Mouse (Mus musculus): Measurements from ENCODE around the gene Tagap. TPM values are rescaled to one million over a fixed set of nuclear protein-coding genes. Genes with fewer than 3 reads are reported as not detected.

The Tagap gene
- total RNA-seq, 1 experiment = 2.7 TPM

- no peak overlapping the region for H3K9ac ChIP-seq (ENCODE audit: insufficient read depth, low read depth, low read length, poor library complexity, severe bottlenecking)
- no peaks in the 10 kb centered on the region for H3K4me1 ChIP-seq (ENCODE audit: control insufficient read depth in 2 of 2, insufficient read depth in 2 of 2, low read length in 2 of 2, poor library complexity in 1 of 2)
- in situ Hi-C loops (cut with MboI; ENCODE audit: low sequenced_read_pairs in 2 of 2, unreplicated experiment in 2 of 2) = no loop called here
- no peaks in the 10 kb centered on the region for H3K36me3 ChIP-seq (ENCODE audit: control insufficient read depth, insufficient read depth, low read length, poor library complexity, severe bottlenecking)
- no peak for DNase-seq (ENCODE audit: low read depth, low spot score)
- no peak for TF ChIP-seq MAFK (IDR thresholded peaks at IDR 0.05; ENCODE audit: insufficient read depth, low read depth, low read length)
- TF ChIP-seq CHD2 (IDR thresholded peaks at IDR 0.05; ENCODE audit: low read depth, low read length) = no peak
- TF ChIP-seq ZC3H11A (IDR thresholded peaks at IDR 0.05; ENCODE audit: borderline replicate concordance, low read depth, low read length) = no peak
- no peak for TF ChIP-seq HCFC1 (IDR thresholded peaks at IDR 0.05; ENCODE audit: borderline replicate concordance, insufficient read depth, low read length)
- no peak for TF ChIP-seq ZNF384 (IDR thresholded peaks at IDR 0.05; ENCODE audit: low read depth, low read length)
- H3K9me3 ChIP-seq (ENCODE audit: control insufficient read depth, insufficient read depth, low read depth, low read length) = no peaks in the 10 kb centered on the region
- H3K4me3 ChIP-seq (ENCODE audit: insufficient read depth in 1 of 2, low read depth in 1 of 2, low read length in 2 of 2, poor library complexity in 1 of 2, severe bottlenecking in 1 of 2) = no peak overlapping the region
- H3K27ac ChIP-seq (ENCODE audit: insufficient read depth, low read depth, low read length, poor library complexity, severe bottlenecking) = no peak overlapping the region
Measured at GRCm38 (mm10) chr17:7888291-7888690, 37.5 kb upstream of the Tagap start.

GRCm38 (mm10) chr17:7889026-7889425 lies 36.8 kb upstream of the Tagap start:
- TF ChIP-seq CHD2 (IDR thresholded peaks at IDR 0.05; ENCODE audit: low read depth, low read length) (no peak), MAFK (IDR thresholded peaks at IDR 0.05; ENCODE audit: insufficient read depth, low read depth, low read length) (no peak), ZC3H11A (IDR thresholded peaks at IDR 0.05; ENCODE audit: borderline replicate concordance, low read depth, low read length) (no peak), HCFC1 (IDR thresholded peaks at IDR 0.05; ENCODE audit: borderline replicate concordance, insufficient read depth, low read length) (no peak), ZNF384 (IDR thresholded peaks at IDR 0.05; ENCODE audit: low read depth, low read length) (no peak)
- in situ Hi-C loops (cut with MboI; ENCODE audit: low sequenced_read_pairs in 2 of 2, unreplicated experiment in 2 of 2) = no loop called here
- no peaks in the 10 kb centered on the region for H3K9me3 ChIP-seq (ENCODE audit: control insufficient read depth, insufficient read depth, low read depth, low read length)
- no peaks in the 10 kb centered on the region for H3K4me1 ChIP-seq (ENCODE audit: control insufficient read depth in 2 of 2, insufficient read depth in 2 of 2, low read length in 2 of 2, poor library complexity in 1 of 2)
- DNase-seq (ENCODE audit: low read depth, low spot score) = no peak
- H3K9ac ChIP-seq (ENCODE audit: insufficient read depth, low read depth, low read length, poor library complexity, severe bottlenecking) = no peak overlapping the region
- H3K36me3 ChIP-seq (ENCODE audit: control insufficient read depth, insufficient read depth, low read length, poor library complexity, severe bottlenecking) = no peaks in the 10 kb centered on the region
- no peak overlapping the region for H3K27ac ChIP-seq (ENCODE audit: insufficient read depth, low read depth, low read length, poor library complexity, severe bottlenecking)
- no peak overlapping the region for H3K4me3 ChIP-seq (ENCODE audit: insufficient read depth in 1 of 2, low read depth in 1 of 2, low read length in 2 of 2, poor library complexity in 1 of 2, severe bottlenecking in 1 of 2)

GRCm38 (mm10) chr17:7892676-7893075 lies 33.1 kb upstream of the Tagap start:
- Histone ChIP-seq H3K9me3 (ENCODE audit: control insufficient read depth, insufficient read depth, low read depth, low read length) (no peaks in the 10 kb centered on the region), H3K36me3 (ENCODE audit: control insufficient read depth, insufficient read depth, low read length, poor library complexity, severe bottlenecking) (no peaks in the 10 kb centered on the region), H3K4me1 (ENCODE audit: control insufficient read depth in 2 of 2, insufficient read depth in 2 of 2, low read length in 2 of 2, poor library complexity in 1 of 2) (no peaks in the 10 kb centered on the region), H3K9ac (ENCODE audit: insufficient read depth, low read depth, low read length, poor library complexity, severe bottlenecking) (no peak overlapping the region), H3K27ac (ENCODE audit: insufficient read depth, low read depth, low read length, poor library complexity, severe bottlenecking) (no peak overlapping the region), H3K4me3 (ENCODE audit: insufficient read depth in 1 of 2, low read depth in 1 of 2, low read length in 2 of 2, poor library complexity in 1 of 2, severe bottlenecking in 1 of 2) (no peak overlapping the region)
- DNase-seq (ENCODE audit: low read depth, low spot score) = no peak
- in situ Hi-C loops (cut with MboI; ENCODE audit: low sequenced_read_pairs in 2 of 2, unreplicated experiment in 2 of 2) = no loop called here
- TF ChIP-seq ZNF384 (IDR thresholded peaks at IDR 0.05; ENCODE audit: low read depth, low read length) (no peak), MAFK (IDR thresholded peaks at IDR 0.05; ENCODE audit: insufficient read depth, low read depth, low read length) (no peak), CHD2 (IDR thresholded peaks at IDR 0.05; ENCODE audit: low read depth, low read length) (no peak), HCFC1 (IDR thresholded peaks at IDR 0.05; ENCODE audit: borderline replicate concordance, insufficient read depth, low read length) (no peak), ZC3H11A (IDR thresholded peaks at IDR 0.05; ENCODE audit: borderline replicate concordance, low read depth, low read length) (no peak)

- in situ Hi-C loops (cut with MboI; ENCODE audit: low sequenced_read_pairs in 2 of 2, unreplicated experiment in 2 of 2) = no loop called here
- H3K9me3 ChIP-seq (ENCODE audit: control insufficient read depth, insufficient read depth, low read depth, low read length) = no peaks in the 10 kb centered on the region
Measured at GRCm38 (mm10) chr17:7894094-7894493, 31.7 kb upstream of the Tagap start.

More at GRCm38 (mm10) chr17:7894094-7894493, 31.7 kb upstream of the Tagap start:
- TF ChIP-seq ZC3H11A (IDR thresholded peaks at IDR 0.05; ENCODE audit: borderline replicate concordance, low read depth, low read length) (no peak), HCFC1 (IDR thresholded peaks at IDR 0.05; ENCODE audit: borderline replicate concordance, insufficient read depth, low read length) (no peak), ZNF384 (IDR thresholded peaks at IDR 0.05; ENCODE audit: low read depth, low read length) (no peak), MAFK (IDR thresholded peaks at IDR 0.05; ENCODE audit: insufficient read depth, low read depth, low read length) (no peak), CHD2 (IDR thresholded peaks at IDR 0.05; ENCODE audit: low read depth, low read length) (no peak)
- Histone ChIP-seq H3K9ac (ENCODE audit: insufficient read depth, low read depth, low read length, poor library complexity, severe bottlenecking) (no peak overlapping the region), H3K27ac (ENCODE audit: insufficient read depth, low read depth, low read length, poor library complexity, severe bottlenecking) (no peak overlapping the region), H3K36me3 (ENCODE audit: control insufficient read depth, insufficient read depth, low read length, poor library complexity, severe bottlenecking) (no peaks in the 10 kb centered on the region), H3K4me3 (ENCODE audit: insufficient read depth in 1 of 2, low read depth in 1 of 2, low read length in 2 of 2, poor library complexity in 1 of 2, severe bottlenecking in 1 of 2) (no peak overlapping the region), H3K4me1 (ENCODE audit: control insufficient read depth in 2 of 2, insufficient read depth in 2 of 2, low read length in 2 of 2, poor library complexity in 1 of 2) (no peaks in the 10 kb centered on the region)
- DNase-seq (ENCODE audit: low read depth, low spot score) = no peak

Data from ES-E14 (cell line).